Mouse (Mus musculus): ENCODE measurements around the gene Mettl25.

Mettl25 gene

GRCm38 (mm10) chr10:105753831-105754605 lies 87.2 kb downstream of the Mettl25 start:
- no peak for DNase-seq (ENCODE audit: extremely low read depth, insufficient read length, low spot score)

GRCm38 (mm10) chr10:105746019-105746418 lies 95.2 kb downstream of the Mettl25 start:
- DNase-seq (ENCODE audit: extremely low read depth, insufficient read length, low spot score), result no peak

GRCm38 (mm10) chr10:105741736-105742135 lies 99.4 kb downstream of the Mettl25 start:
- no peak for DNase-seq (ENCODE audit: extremely low read depth, insufficient read length, low spot score)

DNA sequence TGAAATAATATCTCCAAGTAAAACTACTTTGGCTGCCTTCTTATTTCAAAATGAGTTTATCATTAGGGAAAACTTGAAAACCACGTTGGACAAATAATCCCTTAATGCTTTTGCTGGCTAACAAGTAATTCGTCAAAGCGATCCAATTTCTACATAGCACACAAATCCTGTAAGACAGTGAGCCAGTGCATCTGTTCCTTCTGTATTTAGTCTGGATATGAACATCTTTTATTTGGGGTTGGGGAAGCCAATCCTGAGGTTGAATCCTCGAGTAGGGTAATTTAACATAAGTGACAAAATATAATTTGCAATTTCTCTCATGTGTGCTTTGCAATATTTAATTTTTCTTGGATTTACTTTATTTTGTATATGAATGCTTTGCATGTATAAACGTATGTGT lies 102.2 kb downstream of the Mettl25 start:
- DNase-seq (ENCODE audit: extremely low read depth, insufficient read length, low spot score), result no peak

DNA sequence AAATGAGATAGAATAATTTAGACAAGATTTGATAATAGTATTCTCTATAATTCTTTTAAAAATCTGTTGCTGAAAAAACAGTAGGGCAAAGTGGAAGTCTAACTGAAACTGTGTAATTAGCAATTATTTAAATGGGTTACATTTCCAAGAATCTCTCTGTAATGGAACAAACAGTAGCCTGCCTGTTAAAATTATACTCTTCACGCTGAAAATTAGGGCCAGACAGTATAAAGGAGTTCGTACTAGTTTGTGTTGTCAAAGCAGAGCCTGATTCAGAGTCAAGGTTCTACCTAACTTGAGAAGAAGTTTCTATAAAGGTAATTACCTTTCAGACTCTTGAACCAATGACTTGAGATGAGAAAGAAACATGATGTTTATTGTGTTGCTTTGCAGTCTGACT lies 113.4 kb downstream of the Mettl25 start:
- no peak for DNase-seq (ENCODE audit: extremely low read depth, insufficient read length, low spot score)

GRCm38 (mm10) chr10:105727353-105727752 lies 113.8 kb downstream of the Mettl25 start:
- no peak for DNase-seq (ENCODE audit: extremely low read depth, insufficient read length, low spot score)

DNA sequence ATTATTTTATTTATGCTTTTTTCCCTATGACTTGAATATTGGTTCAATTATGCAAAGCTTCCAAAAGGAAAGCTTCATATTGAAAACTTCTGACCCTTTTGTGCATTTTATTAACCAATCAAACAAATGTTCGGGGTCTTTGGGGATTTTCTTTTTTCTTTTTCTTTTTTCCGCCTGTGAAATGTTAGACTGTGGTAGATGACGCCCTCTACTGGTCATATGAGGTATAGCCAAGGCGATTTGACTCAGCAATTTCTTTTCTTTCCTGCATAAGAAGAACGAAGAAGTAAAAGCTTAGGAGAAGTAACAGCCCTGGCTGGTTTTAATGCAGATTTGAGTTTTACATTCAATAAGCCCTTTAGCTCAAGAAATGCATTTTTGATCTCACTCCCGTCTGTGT lies 126.3 kb downstream of the Mettl25 start:
- peak; percentile 1 for DNase-seq (ENCODE audit: extremely low read depth, insufficient read length, low spot score)

DNA sequence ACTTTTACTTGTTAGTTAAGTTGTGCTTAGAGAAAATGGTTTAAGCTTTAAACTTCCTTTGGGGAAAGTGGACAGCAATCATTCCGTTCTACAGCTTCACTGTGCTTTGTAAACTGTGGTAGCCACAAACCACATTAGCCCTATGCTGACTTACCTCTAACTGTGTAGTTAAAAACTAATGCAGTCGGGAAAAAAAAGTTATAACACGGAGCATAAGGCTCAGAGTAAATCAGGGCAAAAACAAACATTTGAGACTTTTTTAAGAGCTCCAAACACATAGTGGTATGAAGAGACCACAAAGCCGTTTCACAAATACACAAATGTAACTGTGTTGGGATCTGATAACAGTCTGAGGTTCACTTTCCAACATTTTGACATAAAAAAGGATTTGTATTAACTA lies 126.8 kb downstream of the Mettl25 start:
- DNase-seq (ENCODE audit: extremely low read depth, insufficient read length, low spot score), result no peak

DNA sequence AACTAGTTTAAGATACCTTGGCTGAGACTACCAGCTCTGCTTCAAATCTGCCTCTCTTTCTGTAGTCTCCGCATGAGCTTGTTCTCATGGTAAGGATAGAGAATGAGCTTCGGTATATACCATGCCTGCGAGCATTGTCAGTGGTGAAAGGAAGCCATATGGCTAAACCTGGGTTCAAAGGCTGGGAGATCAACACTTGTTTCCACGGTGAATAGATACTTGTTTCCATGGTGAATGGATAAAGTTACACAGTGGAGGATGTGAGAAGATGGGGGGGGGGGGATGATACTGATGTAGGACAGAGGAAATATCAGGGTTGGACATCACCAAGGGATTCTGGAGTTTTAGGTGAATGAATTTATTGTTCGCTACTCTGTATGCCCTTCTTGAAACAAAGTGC lies 128.0 kb downstream of the Mettl25 start:
- DNase-seq (ENCODE audit: extremely low read depth, insufficient read length, low spot score), result no peak
